Mouse (Mus musculus): ENCODE results near the gene BC067074. TPM values are rescaled to one million over a fixed set of nuclear protein-coding genes. Genes with fewer than 3 reads are reported as not detected.

BC067074 gene
- total RNA-seq, 2 experiments from 2014 or later, result 1.5 to 1.7 TPM

- intact Hi-C loops (cut with DNase I), result no loop called here
Measured at GRCm38 (mm10) chr13:113306581-113306980, 13.6 kb downstream of the BC067074 start.

GRCm38 (mm10) chr13:113319588-113319987 is 26.6 kb downstream of the BC067074 start:
- no peak for DNase-seq
- intact Hi-C loops (cut with DNase I), result no loop called here

More at GRCm38 (mm10) chr13:113306581-113306980, 13.6 kb downstream of the BC067074 start:
- no peak for DNase-seq

GRCm38 (mm10) chr13:113321972-113322371 is 29.0 kb downstream of the BC067074 start:
- intact Hi-C loops (cut with DNase I), result loop anchor here (5.0 kb wide), 1 partner anchor 545 kb away; no protein-coding TSS in a partner anchor
- peak; percentile 29 for DNase-seq

GRCm38 (mm10) chr13:113324241-113324640 is 31.3 kb downstream of the BC067074 start:
- no peak for DNase-seq
- intact Hi-C loops (cut with DNase I), result loop anchor here (5.0 kb wide), 1 partner anchor 543 kb away; no protein-coding TSS in a partner anchor

GRCm38 (mm10) chr13:113325678-113326077 is 32.7 kb downstream of the BC067074 start:
- no peak for DNase-seq
- intact Hi-C loops (cut with DNase I), result no loop called here

GRCm38 (mm10) chr13:113332256-113332655 is 39.3 kb downstream of the BC067074 start:
- DNase-seq, result no peak
- intact Hi-C loops (cut with DNase I), result no loop called here

GRCm38 (mm10) chr13:113333374-113333773 is 40.4 kb downstream of the BC067074 start:
- intact Hi-C loops (cut with DNase I), result no loop called here
- DNase-seq, result no peak

- no peak for DNase-seq
- intact Hi-C loops (cut with DNase I), result no loop called here
Measured at GRCm38 (mm10) chr13:113333931-113334330, 41.0 kb downstream of the BC067074 start.

GRCm38 (mm10) chr13:113334773-113335172 is 41.8 kb downstream of the BC067074 start:
- no peak for DNase-seq
- intact Hi-C loops (cut with DNase I), result no loop called here

GRCm38 (mm10) chr13:113337223-113337858 is 44.4 kb downstream of the BC067074 start:
- DNase-seq, result peak; percentile 60
- intact Hi-C loops (cut with DNase I), result loop anchor here (2.0 kb wide), 1 partner anchor 281 kb away; the partner anchor contains the start of gene Snx18

GRCm38 (mm10) chr13:113340644-113341043 is 47.7 kb downstream of the BC067074 start:
- intact Hi-C loops (cut with DNase I), result no loop called here
- DNase-seq, result no peak

GRCm38 (mm10) chr13:113341161-113341560 is 48.2 kb downstream of the BC067074 start:
- intact Hi-C loops (cut with DNase I), result no loop called here
- DNase-seq, result no peak

GRCm38 (mm10) chr13:113342355-113342919 is 49.5 kb downstream of the BC067074 start:
- no peak for DNase-seq
- intact Hi-C loops (cut with DNase I), result no loop called here

GRCm38 (mm10) chr13:113350743-113351430 is 57.9 kb downstream of the BC067074 start:
- intact Hi-C loops (cut with DNase I), result no loop called here
- DNase-seq, result no peak

- no peak for DNase-seq
- intact Hi-C loops (cut with DNase I), result no loop called here
Measured at GRCm38 (mm10) chr13:113353546-113353945, 60.6 kb downstream of the BC067074 start.

- no peak for DNase-seq
Measured at GRCm38 (mm10) chr13:113353955-113354354, 61.0 kb downstream of the BC067074 start.

GRCm38 (mm10) chr13:113355022-113355421 is 62.1 kb downstream of the BC067074 start:
- DNase-seq, result peak; percentile 28
- intact Hi-C loops (cut with DNase I), result no loop called here

More at GRCm38 (mm10) chr13:113353955-113354354, 61.0 kb downstream of the BC067074 start:
- intact Hi-C loops (cut with DNase I), result no loop called here

- intact Hi-C loops (cut with DNase I), result no loop called here
Measured at GRCm38 (mm10) chr13:113357438-113358144, 64.6 kb downstream of the BC067074 start.

GRCm38 (mm10) chr13:113359676-113360075 is 66.7 kb downstream of the BC067074 start:
- intact Hi-C loops (cut with DNase I), result no loop called here
- DNase-seq, result no peak

More at GRCm38 (mm10) chr13:113357438-113358144, 64.6 kb downstream of the BC067074 start:
- no peak for DNase-seq

- intact Hi-C loops (cut with DNase I), result no loop called here
- DNase-seq, result no peak
Measured at GRCm38 (mm10) chr13:113365976-113366375, 73.0 kb downstream of the BC067074 start.
